Mouse (Mus musculus) embryonic facial prominence, embryonic 12.5 days (tissue): Measurements from ENCODE around the gene Kcnh5. TPM values are rescaled to one million over a fixed set of nuclear protein-coding genes. Genes with fewer than 3 reads are reported as not detected.

ENCODE experiments used
- ATAC-seq: fragments of 200-750 bp; cut with Nextera tagmentation; 2 replicates; pipeline ENCODE4 v1.8.0; 2017; ENCODE audit not compliant: insufficient number of reproducible peaks, insufficient read depth, low FRiP score, low TSS enrichment
- H3K27ac ChIP-seq: fragments of 300-500 bp; sonication (generic); 2 replicates; pipeline ENCODE4 v1.5.1; 2016; ENCODE audit warnings: mild to moderate bottlenecking
- H3K27me3 ChIP-seq: fragments of 300-500 bp; sonication (generic); 2 replicates; pipeline ENCODE4 v1.6.1; 2016; ENCODE audit warnings: mild to moderate bottlenecking, moderate library complexity
- H3K36me3 ChIP-seq: fragments of 300-500 bp; sonication (generic); 2 replicates; pipeline ENCODE4 v1.6.1; 2016; ENCODE audit warnings: mild to moderate bottlenecking
- H3K4me1 ChIP-seq: fragments of 300-500 bp; sonication (generic); 2 replicates; pipeline ENCODE4 v1.6.1; 2016
- H3K4me2 ChIP-seq: fragments of 300-500 bp; sonication (generic); replicated peaks from 2 replicates; pipeline ENCODE4 v1.6.1; 2016; ENCODE audit warnings: mild to moderate bottlenecking, moderate library complexity
- H3K4me3 ChIP-seq: fragments of 300-500 bp; sonication (generic); 2 replicates; pipeline ENCODE4 v1.5.1; 2016; ENCODE audit warnings: mild to moderate bottlenecking
- H3K9ac ChIP-seq: fragments of 300-500 bp; sonication (generic); 2 replicates; pipeline ENCODE4 v1.6.1; 2016; ENCODE audit warnings: mild to moderate bottlenecking, moderate library complexity
- H3K9me3 ChIP-seq: fragments of 300-500 bp; sonication (generic); 2 replicates; pipeline ENCODE4 v1.6.1; 2016; ENCODE audit warnings: mild to moderate bottlenecking, moderate library complexity
- WGBS: fragments of 180-500 bp; shearing (Covaris S2); methylation state at CpG from one replicate; pipeline ENCODE4 v1.1.7; 2016; 5-methylcytosine and 5-hydroxymethylcytosine counted together
- polyA plus RNA-seq: library from polyadenylated mRNA; unstranded; fragments of >200 nt; fragmentation: Nextera tagmentation; extraction: Ambion mirVana; gene quantifications from 2 replicates; pipeline ENCODE4 v1.2.1, GENCODE M21; 2016

Kcnh5 gene
- polyA plus RNA-seq, 1 experiment from 2014 or later = 0.45 TPM

DNA sequence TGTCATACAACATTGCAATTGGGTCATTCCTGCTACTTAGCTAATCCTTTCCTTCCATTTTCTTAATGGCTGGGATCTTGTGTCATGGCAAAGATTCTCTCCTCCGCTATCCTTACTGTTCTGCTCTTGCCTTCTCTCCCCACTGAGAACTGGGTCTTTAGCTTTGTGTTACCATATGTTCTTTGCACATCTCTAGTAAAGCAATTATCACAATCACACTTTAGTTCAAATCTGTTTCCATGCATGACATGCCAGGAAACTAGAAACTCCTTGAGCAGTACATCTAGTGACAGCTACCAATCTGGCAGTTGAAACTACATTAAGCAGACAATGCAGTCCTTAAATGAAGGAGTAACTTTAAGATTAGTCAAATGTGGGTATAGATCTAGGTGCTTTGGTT lies 86.2 kb downstream of the Kcnh5 start:
- H3K4me1 ChIP-seq = no peaks in the 10 kb centered on the region
- H3K4me3 ChIP-seq = no peak overlapping the region
- H3K9ac ChIP-seq = no peak overlapping the region
- H3K36me3 ChIP-seq = no peaks in the 10 kb centered on the region
- H3K9me3 ChIP-seq = no peaks in the 10 kb centered on the region
- no peak for ATAC-seq
- H3K4me2 ChIP-seq = no peak overlapping the region
- no peak overlapping the region for H3K27ac ChIP-seq
- 86% methylated on average over 1 of the region's 1 CpGs for WGBS
- no peaks in the 10 kb centered on the region for H3K27me3 ChIP-seq

DNA sequence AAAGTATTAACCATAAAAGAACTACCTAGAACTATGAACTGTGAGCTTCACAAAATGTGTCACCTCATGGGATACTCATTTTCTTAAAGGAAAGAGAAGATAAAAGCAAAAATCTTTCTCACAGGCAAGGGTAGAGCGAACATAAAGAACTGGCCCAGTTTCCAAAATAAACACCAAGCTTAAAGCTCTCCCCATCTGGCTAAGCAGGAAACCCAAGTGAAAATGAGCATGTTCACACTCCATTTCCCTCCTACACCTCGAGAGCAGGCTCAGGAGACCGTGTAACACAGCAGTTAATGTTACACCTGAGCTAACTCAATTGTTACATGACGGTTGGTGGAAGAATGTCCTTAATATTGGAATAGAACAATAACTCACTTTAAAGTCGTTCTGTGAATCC lies 100.0 kb downstream of the Kcnh5 start:
- no peak overlapping the region for H3K4me2 ChIP-seq
- no peaks in the 10 kb centered on the region for H3K36me3 ChIP-seq
- no peak overlapping the region for H3K27ac ChIP-seq
- 62% methylated on average over 5 of the region's 5 CpGs for WGBS
- no peak for ATAC-seq
- no peak overlapping the region for H3K4me3 ChIP-seq
- no peaks in the 10 kb centered on the region for H3K9me3 ChIP-seq
- H3K4me1 ChIP-seq = no peaks in the 10 kb centered on the region
- no peak overlapping the region for H3K9ac ChIP-seq
- H3K27me3 ChIP-seq = no peaks in the 10 kb centered on the region

DNA sequence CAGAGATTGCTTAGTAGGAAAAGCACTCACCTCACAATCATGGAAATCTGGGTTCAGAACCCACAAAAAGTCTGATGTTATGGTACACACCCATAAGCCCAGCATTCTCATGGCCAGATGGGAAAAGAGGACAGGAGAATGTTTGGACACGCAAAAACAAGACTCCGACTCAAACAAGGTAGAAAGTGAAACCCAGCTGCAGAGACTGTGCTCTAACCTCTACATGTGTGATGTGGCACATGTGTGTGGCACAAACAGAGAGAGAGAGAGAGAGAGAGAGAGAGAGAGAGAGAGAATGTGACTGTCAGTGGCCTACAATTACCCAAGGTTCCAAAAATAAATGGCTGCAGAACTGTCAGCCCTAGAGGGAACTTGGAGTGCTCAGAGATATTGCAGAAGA lies 106.1 kb downstream of the Kcnh5 start:
- no peak for ATAC-seq
- Histone ChIP-seq H3K4me2 (no peak overlapping the region), H3K27ac (no peak overlapping the region), H3K27me3 (no peaks in the 10 kb centered on the region), H3K4me3 (no peak overlapping the region), H3K36me3 (no peaks in the 10 kb centered on the region), H3K9me3 (no peaks in the 10 kb centered on the region), H3K4me1 (no peaks in the 10 kb centered on the region), H3K9ac (no peak overlapping the region)
- WGBS = 89% methylated on average over 2 of the region's 2 CpGs

DNA sequence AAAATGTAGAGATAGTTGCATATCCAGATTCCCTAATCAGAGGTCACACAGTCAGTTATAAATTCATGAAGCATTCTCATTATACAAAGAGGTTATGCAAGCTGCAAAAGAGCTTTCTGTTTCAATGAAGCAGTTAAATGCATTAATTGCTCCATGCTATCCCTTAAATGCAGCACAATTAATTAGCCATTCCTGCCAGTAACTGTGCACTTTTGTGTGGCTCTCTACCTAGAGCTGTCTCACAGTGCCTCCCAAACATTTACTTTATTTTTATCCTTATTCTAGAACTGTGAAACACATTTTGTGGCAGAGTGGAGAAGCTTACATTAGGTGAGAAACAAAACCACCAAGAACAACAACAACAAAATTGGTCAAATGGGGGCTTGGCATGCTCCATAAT lies 114.6 kb downstream of the Kcnh5 start:
- ATAC-seq = no peak
- Histone ChIP-seq H3K27ac (no peak overlapping the region), H3K4me2 (no peak overlapping the region), H3K9ac (no peak overlapping the region), H3K36me3 (no peaks in the 10 kb centered on the region), H3K27me3 (no peaks in the 10 kb centered on the region), H3K4me1 (no peaks in the 10 kb centered on the region), H3K4me3 (no peak overlapping the region), H3K9me3 (no peaks in the 10 kb centered on the region)

DNA sequence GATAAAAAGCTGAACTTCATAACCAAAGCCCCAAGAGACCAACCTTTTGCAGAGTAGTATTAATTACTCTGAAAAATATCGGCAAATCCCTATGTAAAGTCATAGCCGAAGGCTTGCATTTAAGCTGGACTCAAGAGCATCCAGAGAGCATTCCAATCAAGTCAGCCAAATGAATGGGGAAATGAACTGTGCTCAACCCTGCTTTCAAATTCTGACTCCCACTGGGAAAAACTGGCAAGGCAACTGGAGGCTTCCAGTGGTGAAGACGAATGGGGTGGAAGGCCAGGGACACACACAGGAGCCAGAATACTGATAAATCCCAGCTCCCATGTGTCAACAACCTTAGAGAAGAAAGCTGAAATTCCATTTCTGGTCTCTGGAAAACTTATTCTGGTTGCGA lies 115.4 kb downstream of the Kcnh5 start:
- H3K27ac ChIP-seq = no peak overlapping the region
- H3K4me3 ChIP-seq = no peak overlapping the region
- no peaks in the 10 kb centered on the region for H3K36me3 ChIP-seq
- H3K9ac ChIP-seq = no peak overlapping the region
- WGBS = 66% methylated on average over 4 of the region's 4 CpGs
- no peaks in the 10 kb centered on the region for H3K4me1 ChIP-seq
- H3K9me3 ChIP-seq = no peaks in the 10 kb centered on the region
- H3K27me3 ChIP-seq = no peaks in the 10 kb centered on the region
- no peak for ATAC-seq
- H3K4me2 ChIP-seq = no peak overlapping the region

DNA sequence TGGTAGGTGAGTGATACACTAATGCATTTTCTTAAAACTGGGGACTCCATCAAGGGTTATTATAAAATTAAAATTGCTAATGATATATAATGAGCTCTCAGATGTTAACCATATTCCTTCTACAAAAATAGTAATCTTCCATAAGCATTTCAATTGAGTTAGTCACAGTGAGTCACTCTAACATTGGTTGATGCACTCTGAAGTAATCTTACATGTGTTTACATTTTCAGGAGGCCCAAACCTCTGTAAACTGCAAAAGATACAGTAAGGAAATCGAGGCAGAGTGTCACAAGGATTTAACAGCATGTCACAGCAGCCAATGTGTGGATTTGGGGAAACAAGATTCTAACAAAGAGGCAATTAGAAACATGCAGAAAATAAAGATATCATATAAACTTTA lies 123.4 kb downstream of the Kcnh5 start:
- H3K4me3 ChIP-seq = no peak overlapping the region
- no peak for ATAC-seq
- no peaks in the 10 kb centered on the region for H3K9me3 ChIP-seq
- H3K4me2 ChIP-seq = no peak overlapping the region
- no peaks in the 10 kb centered on the region for H3K27me3 ChIP-seq
- WGBS = 58% methylated on average over 1 of the region's 1 CpGs
- H3K9ac ChIP-seq = no peak overlapping the region
- H3K36me3 ChIP-seq = no peaks in the 10 kb centered on the region
- H3K27ac ChIP-seq = no peak overlapping the region
- H3K4me1 ChIP-seq = no peaks in the 10 kb centered on the region

DNA sequence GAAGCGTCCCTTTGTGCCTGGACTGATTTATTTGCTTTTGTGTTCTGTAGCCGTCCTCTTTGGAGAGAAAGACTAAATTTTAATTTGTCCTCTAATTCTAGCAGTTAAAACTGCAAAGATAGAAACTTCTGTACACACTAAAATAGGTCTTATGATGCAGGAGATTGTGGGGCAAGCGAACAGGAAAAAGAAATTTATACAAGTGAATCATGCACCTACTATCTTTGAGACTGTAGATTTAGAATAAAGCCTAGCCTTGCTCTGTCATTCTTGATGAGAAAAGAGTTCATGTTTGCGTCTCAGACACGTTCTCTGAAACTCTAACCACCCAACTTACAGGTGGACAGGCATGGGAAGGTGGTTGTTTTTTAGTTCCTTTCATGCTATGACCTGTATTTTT lies 140.4 kb downstream of the Kcnh5 start:
- Histone ChIP-seq H3K27me3 (no peaks in the 10 kb centered on the region), H3K4me1 (no peaks in the 10 kb centered on the region), H3K4me3 (no peak overlapping the region), H3K4me2 (no peak overlapping the region), H3K9ac (no peak overlapping the region), H3K9me3 (no peaks in the 10 kb centered on the region), H3K36me3 (no peaks in the 10 kb centered on the region), H3K27ac (no peak overlapping the region)
- ATAC-seq = no peak
- WGBS = 83% methylated on average over 5 of the region's 5 CpGs

DNA sequence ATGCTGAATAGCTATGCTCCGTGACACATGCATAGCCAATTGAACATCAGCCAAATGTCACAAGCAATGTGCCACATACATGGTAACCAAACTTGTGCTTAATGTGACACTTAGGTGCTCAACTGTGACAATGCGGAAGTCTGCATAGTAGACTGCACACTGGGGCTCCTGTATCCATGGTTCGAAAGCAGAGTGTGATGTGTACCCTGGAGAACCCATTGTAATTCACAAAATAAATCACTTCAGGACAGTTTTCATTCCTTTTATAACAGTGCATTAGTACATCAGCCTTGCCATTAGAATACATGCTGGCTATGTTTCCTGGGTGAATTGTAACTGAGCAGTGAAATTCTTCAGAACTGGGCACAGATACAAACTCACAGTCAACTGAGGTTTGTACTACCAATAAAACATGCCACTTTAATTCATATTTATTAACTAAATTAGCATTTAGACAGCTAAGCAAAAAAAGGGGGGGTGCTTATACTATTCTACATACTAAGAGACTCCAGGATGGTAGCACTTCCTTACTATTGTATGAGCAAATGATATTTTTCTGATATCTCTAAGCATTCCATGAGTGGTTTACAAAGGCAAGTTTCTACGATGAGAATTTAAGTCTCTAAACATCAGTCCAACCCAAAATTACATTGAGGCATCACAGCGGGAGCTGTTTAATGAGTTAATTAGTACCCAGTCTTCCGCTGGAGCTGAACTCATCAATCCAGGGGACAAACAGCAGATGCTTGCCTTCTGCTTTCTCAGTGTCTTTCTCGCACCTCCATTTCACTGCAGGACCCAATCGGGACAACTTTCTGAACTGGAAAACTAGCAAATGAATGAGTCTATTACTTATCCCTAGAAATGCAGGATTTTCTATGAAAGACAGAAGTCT lies 144.9 kb downstream of the Kcnh5 start:
- Histone ChIP-seq H3K36me3 (no peaks in the 10 kb centered on the region), H3K4me2 (no peak overlapping the region), H3K4me3 (no peak overlapping the region), H3K9me3 (peaks cover 5% of the 10 kb centered on the region; the same call in 1 of the 2 replicates), H3K9ac (no peak overlapping the region), H3K4me1 (no peaks in the 10 kb centered on the region), H3K27ac (no peak overlapping the region), H3K27me3 (no peaks in the 10 kb centered on the region)
- WGBS = 86% methylated on average over 8 of the region's 8 CpGs
- no peak for ATAC-seq

DNA sequence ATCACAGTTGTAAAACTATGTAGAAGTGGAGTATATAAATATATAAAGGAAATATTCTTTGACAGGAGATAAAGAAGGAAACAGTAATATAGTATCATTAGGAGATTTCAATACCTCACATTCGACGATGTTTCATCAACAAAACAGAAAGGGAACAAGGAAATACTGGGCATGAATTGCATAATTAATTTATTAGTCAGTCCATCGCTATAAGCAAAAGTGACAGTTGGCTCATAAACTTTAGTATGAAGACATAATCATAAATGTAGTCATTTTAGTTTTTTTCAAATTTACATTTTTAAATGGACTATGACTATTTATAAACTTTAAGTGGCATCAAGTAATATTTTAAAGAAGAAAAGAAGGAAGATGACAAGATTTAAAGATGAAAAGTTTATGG lies 205.9 kb downstream of the Kcnh5 start:
- 90% methylated on average over 3 of the region's 3 CpGs for WGBS
- H3K9ac ChIP-seq = no peak overlapping the region
- H3K36me3 ChIP-seq = no peaks in the 10 kb centered on the region
- no peak for ATAC-seq
- no peaks in the 10 kb centered on the region for H3K9me3 ChIP-seq
- no peak overlapping the region for H3K4me2 ChIP-seq
- no peak overlapping the region for H3K4me3 ChIP-seq
- H3K27me3 ChIP-seq = no peaks in the 10 kb centered on the region
- H3K4me1 ChIP-seq = no peaks in the 10 kb centered on the region
- H3K27ac ChIP-seq = no peak overlapping the region

DNA sequence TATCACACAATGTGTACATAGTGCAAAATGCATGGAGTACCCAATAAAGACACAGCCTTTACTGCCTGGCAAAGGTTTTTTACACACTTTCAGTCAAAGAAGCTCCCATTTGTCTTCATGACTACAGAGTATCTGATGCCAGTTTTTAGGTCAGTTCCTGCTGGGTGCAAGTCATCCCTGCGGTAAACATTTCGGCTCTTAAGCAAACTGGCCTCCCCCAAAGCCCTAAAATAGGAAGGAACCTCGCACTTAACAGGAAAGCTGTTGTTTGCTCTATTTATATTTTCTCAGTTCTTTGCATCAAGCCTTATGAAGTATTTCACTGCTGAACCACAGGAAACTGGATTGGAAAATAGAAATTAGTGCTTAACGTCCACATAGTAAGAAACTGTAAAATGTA lies 207.7 kb downstream of the Kcnh5 start:
- WGBS = 82% methylated on average over 4 of the region's 4 CpGs
- Histone ChIP-seq H3K9ac (no peak overlapping the region), H3K4me3 (no peak overlapping the region), H3K27me3 (no peaks in the 10 kb centered on the region), H3K9me3 (no peaks in the 10 kb centered on the region), H3K36me3 (no peaks in the 10 kb centered on the region), H3K4me1 (no peaks in the 10 kb centered on the region), H3K27ac (no peak overlapping the region), H3K4me2 (no peak overlapping the region)
- no peak for ATAC-seq

DNA sequence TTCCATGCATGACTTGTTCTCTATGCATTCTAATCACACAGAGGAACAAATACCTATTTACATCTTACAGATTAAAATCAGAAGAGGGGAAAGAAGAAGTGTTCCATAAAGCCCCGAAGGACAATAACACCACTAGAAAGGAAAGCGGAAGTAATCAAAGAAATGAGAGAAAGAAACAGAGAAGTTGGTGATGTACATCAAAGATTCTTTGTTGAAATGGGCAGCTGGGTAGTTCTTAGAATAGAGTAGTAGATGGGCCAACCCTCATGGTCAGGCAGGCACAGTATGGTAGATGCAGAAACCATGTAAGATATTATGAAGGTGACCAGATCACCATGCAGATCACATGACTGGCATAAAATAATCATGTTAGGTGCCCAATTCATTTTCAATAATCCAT lies 210.9 kb downstream of the Kcnh5 start:
- no peaks in the 10 kb centered on the region for H3K9me3 ChIP-seq
- no peaks in the 10 kb centered on the region for H3K36me3 ChIP-seq
- no peak overlapping the region for H3K4me3 ChIP-seq
- no peak overlapping the region for H3K4me2 ChIP-seq
- H3K27me3 ChIP-seq = no peaks in the 10 kb centered on the region
- H3K4me1 ChIP-seq = no peaks in the 10 kb centered on the region
- no peak overlapping the region for H3K9ac ChIP-seq
- ATAC-seq = no peak
- H3K27ac ChIP-seq = no peak overlapping the region
- 76% methylated on average over 2 of the region's 2 CpGs for WGBS

DNA sequence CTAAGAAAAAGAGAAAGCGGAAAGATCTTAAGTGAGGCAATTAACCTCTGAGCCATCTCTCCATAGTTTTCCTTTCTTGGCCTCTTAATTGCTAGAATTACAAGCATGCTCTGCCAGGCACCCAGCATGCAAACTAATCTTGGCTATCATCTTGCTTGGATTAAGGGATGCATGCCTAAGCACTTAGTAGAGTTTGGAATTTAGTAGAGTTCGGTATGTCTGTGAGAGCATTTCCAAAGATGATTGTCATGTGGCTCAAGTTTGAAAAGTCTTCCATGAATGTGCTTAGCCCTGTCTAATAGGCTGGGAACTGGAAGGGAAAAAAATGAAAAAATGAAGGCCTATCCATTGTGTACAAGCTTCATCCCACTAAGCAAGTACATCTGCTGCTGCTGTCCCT lies 224.5 kb downstream of the Kcnh5 start:
- no peak for ATAC-seq
- H3K9ac ChIP-seq = no peak overlapping the region
- 44% methylated on average over 2 of the region's 2 CpGs for WGBS
- H3K4me3 ChIP-seq = no peak overlapping the region
- no peaks in the 10 kb centered on the region for H3K36me3 ChIP-seq
- no peaks in the 10 kb centered on the region for H3K4me1 ChIP-seq
- no peak overlapping the region for H3K4me2 ChIP-seq
- H3K27ac ChIP-seq = no peak overlapping the region
- no peaks in the 10 kb centered on the region for H3K9me3 ChIP-seq
- no peaks in the 10 kb centered on the region for H3K27me3 ChIP-seq
